Mouse (Mus musculus) fibroblast of lung, adult 2 months (primary cell): ENCODE data around the gene Hipk3.

Experiments
- DNase-seq: peaks from one replicate; pipeline ENCODE4 v3.0.0-alpha.2; 2011; ENCODE audit warnings: low read depth

The Hipk3 gene

DNA sequence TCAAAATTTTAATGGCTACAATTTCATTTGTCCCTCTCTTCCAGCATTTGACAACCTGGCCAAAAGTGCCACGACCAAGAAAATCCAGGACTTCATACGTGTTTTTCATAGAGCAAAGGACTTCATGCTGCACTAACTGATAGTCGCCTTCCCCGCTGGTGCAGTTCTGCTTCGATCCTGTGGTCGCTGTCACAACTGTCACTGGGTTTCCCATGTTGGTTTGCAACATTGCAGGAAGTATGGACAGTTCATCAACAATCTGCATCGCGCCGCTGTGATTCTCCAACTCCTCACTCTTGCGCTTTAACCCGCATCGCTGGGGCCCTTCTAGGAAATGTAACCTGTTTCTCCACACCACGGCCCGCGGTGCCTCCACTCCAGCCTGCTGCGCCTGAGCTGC, 23.1 kb downstream of the Hipk3 start:
- DNase-seq = no peak

DNA sequence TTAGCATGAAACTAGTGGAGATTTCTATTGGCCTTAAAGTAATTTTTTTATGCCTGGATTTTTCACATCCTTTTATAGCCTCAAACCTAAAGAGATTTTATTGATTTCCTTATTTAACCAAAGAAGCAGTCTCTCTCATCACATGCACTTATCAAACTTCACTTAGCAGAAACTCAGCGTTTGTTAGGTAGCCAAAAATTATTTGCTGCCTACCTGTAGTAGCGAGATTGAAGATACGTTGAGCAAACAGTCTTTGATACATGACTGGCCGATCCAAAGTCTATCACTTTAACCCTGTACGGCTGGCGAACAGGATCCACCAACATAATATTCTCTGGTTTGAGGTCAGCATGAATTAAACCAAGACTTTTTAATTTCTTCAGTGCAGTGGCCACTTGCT, 23.7 kb downstream of the Hipk3 start:
- DNase-seq = no peak

DNA sequence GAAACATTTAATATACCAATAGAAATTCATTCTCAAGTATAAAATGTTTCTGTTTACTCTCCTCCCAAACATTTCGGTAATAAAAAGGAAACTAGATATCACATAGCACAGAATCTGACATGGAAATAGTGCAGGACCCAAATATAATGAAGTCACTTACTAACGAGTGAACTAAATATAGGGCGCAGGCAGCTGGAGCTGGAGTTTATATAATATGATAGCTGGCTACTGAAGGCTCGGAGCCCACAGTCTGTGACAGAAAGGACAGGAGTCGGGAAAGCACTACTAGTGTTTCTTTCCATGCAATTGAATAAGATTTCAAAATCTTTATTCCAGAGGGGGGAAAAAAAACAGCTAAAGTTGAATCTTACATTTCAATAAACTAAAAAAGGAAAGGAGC, 25.8 kb downstream of the Hipk3 start:
- no peak for DNase-seq

DNA sequence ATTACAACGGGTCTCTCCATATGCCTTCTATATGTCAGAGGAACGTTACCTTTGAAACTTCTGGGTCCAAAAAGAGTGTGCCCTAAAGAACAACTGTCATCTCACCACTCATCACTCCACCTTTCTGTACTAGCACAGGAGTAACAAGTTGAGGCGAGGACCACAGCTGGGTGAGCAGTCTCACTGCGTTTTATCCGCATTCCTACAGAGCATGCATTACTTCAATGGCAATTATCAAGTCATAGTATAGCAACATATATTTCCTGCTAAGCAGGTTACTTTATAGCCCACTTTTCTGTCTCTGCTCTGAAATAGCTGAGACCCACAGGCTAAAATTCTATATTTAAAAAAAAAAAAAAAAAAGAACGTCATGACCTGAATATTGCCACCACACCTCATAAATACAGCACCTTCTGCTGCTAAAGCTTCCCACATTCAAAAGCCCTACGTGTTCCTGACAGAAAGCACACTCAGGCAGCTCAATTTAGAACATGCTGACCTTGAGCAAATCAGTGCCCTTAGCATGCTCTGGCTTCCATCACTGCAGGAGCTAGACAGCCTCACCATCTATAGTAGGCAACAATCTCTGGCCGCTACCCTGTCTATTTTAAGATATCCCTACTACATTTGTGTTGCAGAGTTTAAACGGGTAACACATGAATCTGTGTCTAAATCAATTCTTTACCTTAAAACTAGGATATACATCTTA, 27.2 kb downstream of the Hipk3 start:
- no peak for DNase-seq

GRCm38 (mm10) chr2:104465639-104466430, 28.4 kb downstream of the Hipk3 start:
- no peak for DNase-seq

- no peak for DNase-seq
Measured at GRCm38 (mm10) chr2:104460021-104460420, 34.2 kb downstream of the Hipk3 start.

- DNase-seq = no peak
Measured at GRCm38 (mm10) chr2:104458569-104459332, 35.5 kb downstream of the Hipk3 start.

- DNase-seq = no peak
Measured at GRCm38 (mm10) chr2:104457106-104457505, 37.1 kb downstream of the Hipk3 start.

GRCm38 (mm10) chr2:104450685-104451084, 43.6 kb downstream of the Hipk3 start:
- DNase-seq = no peak

DNA sequence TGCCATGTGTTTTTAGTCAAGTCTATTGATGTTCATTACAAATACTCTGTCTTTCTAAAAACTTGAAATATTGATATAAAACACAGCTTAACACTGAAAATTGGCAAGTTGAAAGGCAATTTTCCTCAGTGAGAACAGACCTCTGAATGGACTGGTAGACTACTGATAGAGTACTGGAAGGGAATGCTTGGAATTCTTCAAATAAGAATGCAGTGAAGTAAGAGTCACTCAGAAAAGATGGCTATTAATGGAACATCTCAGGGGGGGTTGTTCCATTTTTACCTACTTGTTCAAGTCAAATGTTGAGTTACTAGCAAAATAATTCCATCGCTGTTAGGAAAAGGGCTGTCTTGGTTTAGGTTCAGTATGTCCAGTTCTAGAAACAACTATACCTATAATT, 45.1 kb downstream of the Hipk3 start:
- no peak for DNase-seq

GRCm38 (mm10) chr2:104448201-104448600, 46.0 kb downstream of the Hipk3 start:
- no peak for DNase-seq

DNA sequence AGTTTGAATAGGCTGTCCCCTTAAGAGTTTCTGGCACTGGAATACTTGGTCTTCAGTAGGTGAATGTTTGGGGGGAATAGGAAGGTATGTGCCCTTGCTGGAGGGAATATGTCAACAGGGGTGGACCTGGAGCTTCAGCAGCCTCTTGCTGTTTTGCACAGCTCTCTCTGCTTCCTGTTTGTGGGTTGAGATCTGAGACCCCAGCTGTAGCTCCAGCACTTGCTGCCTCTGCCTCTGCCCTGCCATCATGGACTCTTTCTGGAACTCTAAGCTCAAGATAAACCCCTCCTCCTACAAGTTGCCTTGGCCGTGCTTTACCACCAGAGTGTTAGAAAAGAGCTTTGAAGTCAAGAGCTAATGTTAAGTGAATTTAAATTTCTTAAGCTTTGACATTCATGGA, 48.2 kb downstream of the Hipk3 start:
- no peak for DNase-seq

DNA sequence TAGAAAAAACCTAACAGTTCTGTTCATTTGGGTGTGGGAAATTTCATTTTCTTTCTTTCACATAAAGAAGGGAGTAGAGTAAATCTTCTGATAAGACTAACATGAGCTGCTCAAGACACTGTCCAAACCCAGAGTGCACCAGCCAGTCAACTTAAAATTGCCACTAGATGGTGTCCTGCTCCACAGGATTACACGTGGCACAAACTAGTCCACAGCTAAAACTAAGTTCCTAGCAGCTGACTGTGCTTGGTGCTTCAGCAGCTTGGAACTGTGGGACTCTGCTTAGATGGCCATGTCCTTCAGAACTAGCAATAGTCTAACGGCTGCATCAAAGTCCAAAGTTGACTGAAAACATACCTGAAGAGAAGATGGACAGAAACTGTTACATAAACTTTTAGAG, 49.5 kb downstream of the Hipk3 start:
- DNase-seq = peak; percentile 52

DNA sequence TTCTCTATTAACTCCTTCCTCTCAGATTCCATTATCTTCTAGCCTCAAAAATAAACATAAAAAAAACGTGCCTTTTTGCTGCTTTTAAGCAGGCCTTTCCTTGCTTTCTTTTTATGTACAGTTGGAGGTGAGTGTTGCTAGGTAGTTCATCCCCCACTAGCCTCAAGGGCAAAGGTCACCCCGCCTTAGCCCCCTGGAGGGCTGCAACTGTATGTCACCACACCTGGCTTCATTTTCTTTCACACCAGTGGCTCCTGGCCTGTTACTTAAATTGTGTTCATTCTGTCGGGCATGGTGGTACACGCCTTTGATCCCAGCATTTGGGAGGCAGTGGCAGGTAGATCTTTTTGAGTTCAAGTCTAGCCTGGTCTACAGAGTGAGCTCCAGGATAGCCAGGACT, 51.9 kb downstream of the Hipk3 start:
- no peak for DNase-seq

GRCm38 (mm10) chr2:104436226-104436625, 58.0 kb downstream of the Hipk3 start:
- no peak for DNase-seq

- DNase-seq = no peak
Measured at GRCm38 (mm10) chr2:104431067-104431466, 63.2 kb downstream of the Hipk3 start.

DNA sequence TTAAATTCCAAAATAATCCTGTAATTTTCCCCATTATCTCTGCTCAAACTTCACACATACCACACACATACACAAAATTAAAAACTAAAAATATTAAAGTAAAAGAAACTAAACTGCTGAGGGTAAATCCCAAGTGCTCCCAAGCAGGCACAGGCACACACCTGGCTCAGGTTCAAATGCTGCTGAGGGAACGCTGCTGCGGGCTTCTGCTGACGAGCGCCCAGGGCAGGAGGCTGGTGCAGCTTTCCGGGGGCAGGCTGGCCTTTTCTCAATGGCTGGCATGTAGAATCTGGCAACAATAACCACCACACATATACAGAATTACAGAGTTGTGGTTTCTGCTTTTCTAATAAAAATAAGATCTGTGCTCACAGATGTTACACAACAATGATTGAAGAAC, 63.7 kb downstream of the Hipk3 start:
- no peak for DNase-seq

DNA sequence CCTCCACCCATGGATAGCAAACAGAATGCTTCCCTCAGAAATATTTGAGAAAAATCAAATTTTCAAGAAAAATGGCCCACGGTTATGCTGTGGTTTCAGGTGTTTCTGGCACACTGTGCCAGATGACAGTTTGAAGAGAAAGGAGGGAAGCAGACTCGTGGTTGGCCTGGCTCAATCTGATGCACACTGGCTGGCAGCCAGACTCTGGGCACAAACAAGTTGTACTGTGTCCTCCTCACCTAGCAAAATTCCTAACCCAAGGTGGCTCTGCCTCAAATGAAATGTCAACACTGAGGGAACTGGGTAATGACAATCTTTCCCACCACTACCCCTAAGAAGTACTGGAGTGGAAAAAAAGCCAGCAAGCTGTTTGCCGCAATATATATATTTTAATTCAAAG, 68.1 kb downstream of the Hipk3 start:
- no peak for DNase-seq

- DNase-seq = peak; percentile 10
Measured at GRCm38 (mm10) chr2:104422230-104422629, 72.0 kb downstream of the Hipk3 start.

DNA sequence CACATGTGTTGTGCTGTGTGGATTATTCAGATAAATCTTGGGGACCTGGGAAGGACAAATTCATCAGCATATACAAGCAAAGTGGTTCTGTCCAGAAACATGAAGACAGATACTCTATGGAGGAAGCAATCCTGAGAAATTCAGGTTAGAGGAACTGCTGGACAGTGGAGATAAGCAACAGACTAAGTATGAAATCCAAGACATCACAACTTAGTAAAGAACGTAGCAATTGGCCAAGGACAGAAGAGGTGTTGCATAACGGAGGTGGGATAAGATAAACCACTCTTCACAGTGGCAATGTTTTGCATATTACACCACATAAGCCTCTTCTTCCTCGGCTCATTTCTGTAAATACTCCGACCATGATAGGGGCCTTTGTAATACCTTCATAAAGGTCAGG, 73.4 kb downstream of the Hipk3 start:
- DNase-seq = no peak

- no peak for DNase-seq
Measured at GRCm38 (mm10) chr2:104419999-104420398, 74.2 kb downstream of the Hipk3 start.

GRCm38 (mm10) chr2:104419411-104419810, 74.8 kb downstream of the Hipk3 start:
- no peak for DNase-seq

GRCm38 (mm10) chr2:104413011-104413410, 81.2 kb downstream of the Hipk3 start:
- no peak for DNase-seq
